Comparison of ENCODE assay signal across 16 mouse cellular contexts in genomic region chr2:154707830-154708385, GRCm38 (mm10). TPM values are rescaled to one million over a fixed set of nuclear protein-coding genes. Genes with fewer than 3 reads are reported as not detected.
DNase-seq lines count a peak whose midpoint lies in the region; ATAC-seq lines count a peak whose summit lies in the region.
"Had no signal": no experiment of that assay in that cellular context is flagged by ENCODE, and none has a peak within 500 bp of the region (broad histone marks: within the 10 kb centered on the region; RNA-seq: fewer than 3 reads in every experiment).

No protein-coding gene starts in this region.

- H3K27ac ChIP-seq in heart, embryonic 14.5 days (replicated peaks in 1 of 2; ENCODE audit: control insufficient read depth in 1 of 2, insufficient read depth in 1 of 2, low read depth in 2 of 2, low read length in 2 of 2): no peak overlapping the region
- H3K27ac ChIP-seq in embryonic facial prominence, embryonic 15.5 days (replicated peaks): no peak overlapping the region
- H3K27ac ChIP-seq: liver, embryonic 14.5 days; midbrain, embryonic 10.5 days had no signal

- peak; percentile 31; the same call in 1 of the 2 replicates for ATAC-seq in heart, embryonic 14.5 days (ENCODE audit: insufficient number of reproducible peaks, insufficient read depth, low FRiP score, low read depth)
- peak; percentile 49; the same call in 1 of the 2 replicates for ATAC-seq in embryonic facial prominence, embryonic 15.5 days (ENCODE audit: insufficient number of reproducible peaks, low FRiP score, low TSS enrichment, low read depth)
- ATAC-seq: hindbrain, embryonic 16.5 days had no signal

- H3K9me3 ChIP-seq in heart, embryonic 14.5 days (ENCODE audit: control insufficient read depth, low read length): no peaks in the 10 kb centered on the region
- no peaks in the 10 kb centered on the region for H3K9me3 ChIP-seq in embryonic facial prominence, embryonic 15.5 days (replicated peaks)
- H3K9me3 ChIP-seq: midbrain, embryonic 10.5 days had no signal

- H3K36me3 ChIP-seq in heart, embryonic 14.5 days (ENCODE audit: control insufficient read depth, insufficient read depth, low read length): no peaks in the 10 kb centered on the region
- no peaks in the 10 kb centered on the region for H3K36me3 ChIP-seq in embryonic facial prominence, embryonic 15.5 days
- H3K36me3 ChIP-seq: midbrain, embryonic 10.5 days had no signal

- peaks cover 12 to 15% of the 10 kb centered on the region in 2 experiments for H3K4me1 ChIP-seq in heart, embryonic 14.5 days (ENCODE audit: control insufficient read depth in 2 of 2, insufficient read depth in 2 of 2, low read length in 2 of 2)
- peaks cover 32% of the 10 kb centered on the region for H3K4me1 ChIP-seq in embryonic facial prominence, embryonic 15.5 days

- H3K4me3 ChIP-seq in heart, embryonic 14.5 days (ENCODE audit: control insufficient read depth in 1 of 2, insufficient read depth in 1 of 2, low read depth in 1 of 2, low read length in 2 of 2): no peak overlapping the region
- H3K4me3 ChIP-seq in embryonic facial prominence, embryonic 15.5 days (replicated peaks): no peak overlapping the region
- H3K4me3 ChIP-seq: midbrain, embryonic 10.5 days had no signal

- H3K4me2 ChIP-seq in heart, embryonic 14.5 days (ENCODE audit: low read length): no peak overlapping the region
- no peak overlapping the region for H3K4me2 ChIP-seq in embryonic facial prominence, embryonic 15.5 days (replicated peaks)

- 68% methylated on average over 7 of the region's 7 CpGs for WGBS in heart, embryonic 14.5 days
- 33% methylated on average over 7 of the region's 7 CpGs for WGBS in embryonic facial prominence, embryonic 15.5 days

- H3K9ac ChIP-seq in heart, embryonic 14.5 days (ENCODE audit: low read length): no peak overlapping the region; the same call in 1 of the 2 replicates
- H3K9ac ChIP-seq in embryonic facial prominence, embryonic 15.5 days: no peak overlapping the region
- H3K9ac ChIP-seq: liver, embryonic 14.5 days had no signal

- intact Hi-C loops in heart, postnatal 25 days (cut with DNase I): no loop called here

- H3K27me3 ChIP-seq in heart, embryonic 14.5 days (ENCODE audit: control insufficient read depth, insufficient read depth, low read length): no peaks in the 10 kb centered on the region
- no peaks in the 10 kb centered on the region for H3K27me3 ChIP-seq in embryonic facial prominence, embryonic 15.5 days

- DNase-seq in cerebellum, postnatal 36 days: peak; percentile 27 to 33
- DNase-seq in cerebellum, adult 9-10 months: no peak
- DNase-seq in heart, postnatal 25 days (ENCODE audit: low spot score): no peak
- peak; percentile 55 for DNase-seq in MN1 (ENCODE audit: low spot score)
- no peak for DNase-seq in liver
- DNase-seq: adrenal gland, adult 2 months; gastrocnemius, postnatal 25 days; kidney, adult 2 months; kidney, postnatal 4 days; left cerebral cortex, postnatal 4 days; thymus, adult 18-20 months had no signal

RNA-seq across cellular contexts. Expression of gene Chmp4b, which starts 56.4 kb away (rescaled TPM):
- polyA plus RNA-seq in heart, embryonic 14.5 days (2014; fragmentation: Nextera tagmentation; extraction: Ambion mirVana): 13.0 and 16.6 TPM in 2 replicates
- total RNA-seq in heart, postnatal 25 days (2021): 100 to 1,000 TPM; 112 TPM
- polyA plus RNA-seq in embryonic facial prominence, embryonic 15.5 days (2015; fragmentation: Nextera tagmentation; extraction: Ambion mirVana): 38.1 and 47.7 TPM in 2 replicates

Comparison
In these comparisons a context has a peak if more than half of its experiments do, and no peak if none do; other contexts are left out.
1. DNase-seq: peak in cerebellum, postnatal 36 days (2 of 2) and MN1 (single experiment); none in cerebellum, adult 9-10 months (single experiment), heart, postnatal 25 days (single experiment) and liver (single experiment).